Mouse (Mus musculus) heart, adult 9 months (tissue): Measurements from ENCODE around the gene Ankrd28.
"Not testable (repeated sequence)": the region's sequence is repeated elsewhere in the genome, so short reads cannot be mapped to it uniquely, and the experiment has no call there.

Experiments
- DNase-seq, 2 experiments: peaks; one replicate each; pipeline ENCODE4 v3.0.0; 2022; ENCODE audit warnings: low spot score in 2 of 2

Gene Ankrd28

GRCm38 (mm10) chr14:31793979-31794775 is 36.3 kb downstream of the Ankrd28 start:
- DNase-seq = no peak

GRCm38 (mm10) chr14:31790797-31791196 is 39.7 kb downstream of the Ankrd28 start:
- DNase-seq = peak in 1 of 2 experiments; percentile 29

- DNase-seq = no peak
Measured at GRCm38 (mm10) chr14:31786906-31787305, 43.5 kb downstream of the Ankrd28 start.

GRCm38 (mm10) chr14:31785681-31786080 is 44.8 kb downstream of the Ankrd28 start:
- no peak for DNase-seq

GRCm38 (mm10) chr14:31784975-31785374 is 45.5 kb downstream of the Ankrd28 start:
- DNase-seq = no peak

GRCm38 (mm10) chr14:31781309-31782049 is 49.0 kb downstream of the Ankrd28 start:
- DNase-seq = peak; percentile 46 to 62

GRCm38 (mm10) chr14:31780412-31781233 is 49.8 kb downstream of the Ankrd28 start:
- no peak for DNase-seq

- no peak for DNase-seq
Measured at GRCm38 (mm10) chr14:31773518-31773917, 56.9 kb downstream of the Ankrd28 start.

- DNase-seq = no peak
Measured at GRCm38 (mm10) chr14:31772251-31772650, 58.2 kb downstream of the Ankrd28 start.

- no peak for DNase-seq
Measured at GRCm38 (mm10) chr14:31768531-31768930, 61.9 kb downstream of the Ankrd28 start.

GRCm38 (mm10) chr14:31764083-31764482 is 66.4 kb downstream of the Ankrd28 start:
- no peak for DNase-seq

GRCm38 (mm10) chr14:31761727-31762126 is 68.7 kb downstream of the Ankrd28 start:
- DNase-seq = no peak

GRCm38 (mm10) chr14:31759195-31759594 is 71.3 kb downstream of the Ankrd28 start:
- DNase-seq = no peak

- DNase-seq = not testable (repeated sequence)
Measured at GRCm38 (mm10) chr14:31758410-31758809, 72.0 kb downstream of the Ankrd28 start.

- DNase-seq = no peak
Measured at GRCm38 (mm10) chr14:31748239-31748873, 82.1 kb downstream of the Ankrd28 start.

- DNase-seq = no peak
Measured at GRCm38 (mm10) chr14:31742523-31742922, 87.9 kb downstream of the Ankrd28 start.

GRCm38 (mm10) chr14:31734811-31735210 is 95.6 kb downstream of the Ankrd28 start:
- no peak for DNase-seq

- no peak for DNase-seq
Measured at GRCm38 (mm10) chr14:31727522-31727921, 102.9 kb downstream of the Ankrd28 start.

- no peak for DNase-seq
Measured at GRCm38 (mm10) chr14:31722746-31723145, 107.7 kb downstream of the Ankrd28 start.

GRCm38 (mm10) chr14:31721256-31721655 is 109.2 kb downstream of the Ankrd28 start:
- no peak for DNase-seq

- no peak for DNase-seq
Measured at GRCm38 (mm10) chr14:31718332-31718731, 112.1 kb downstream of the Ankrd28 start.

- no peak for DNase-seq
Measured at GRCm38 (mm10) chr14:31717360-31717759, 113.1 kb downstream of the Ankrd28 start.
